Mouse (Mus musculus) frontal cortex, adult (tissue): ENCODE measurements around the gene Rubcn.
"Not testable (repeated sequence)": the region's sequence is repeated elsewhere in the genome, so short reads cannot be mapped to it uniquely, and the experiment has no call there.

Experiments used
- ATAC-seq: cut with Nextera tagmentation; 2 replicates; pipeline ENCODE4 v1.9.2; 2017; ENCODE audit warnings: mild to moderate bottlenecking, moderate library complexity, mixed read lengths; ENCODE audit not compliant: low TSS enrichment

The Rubcn gene

DNA sequence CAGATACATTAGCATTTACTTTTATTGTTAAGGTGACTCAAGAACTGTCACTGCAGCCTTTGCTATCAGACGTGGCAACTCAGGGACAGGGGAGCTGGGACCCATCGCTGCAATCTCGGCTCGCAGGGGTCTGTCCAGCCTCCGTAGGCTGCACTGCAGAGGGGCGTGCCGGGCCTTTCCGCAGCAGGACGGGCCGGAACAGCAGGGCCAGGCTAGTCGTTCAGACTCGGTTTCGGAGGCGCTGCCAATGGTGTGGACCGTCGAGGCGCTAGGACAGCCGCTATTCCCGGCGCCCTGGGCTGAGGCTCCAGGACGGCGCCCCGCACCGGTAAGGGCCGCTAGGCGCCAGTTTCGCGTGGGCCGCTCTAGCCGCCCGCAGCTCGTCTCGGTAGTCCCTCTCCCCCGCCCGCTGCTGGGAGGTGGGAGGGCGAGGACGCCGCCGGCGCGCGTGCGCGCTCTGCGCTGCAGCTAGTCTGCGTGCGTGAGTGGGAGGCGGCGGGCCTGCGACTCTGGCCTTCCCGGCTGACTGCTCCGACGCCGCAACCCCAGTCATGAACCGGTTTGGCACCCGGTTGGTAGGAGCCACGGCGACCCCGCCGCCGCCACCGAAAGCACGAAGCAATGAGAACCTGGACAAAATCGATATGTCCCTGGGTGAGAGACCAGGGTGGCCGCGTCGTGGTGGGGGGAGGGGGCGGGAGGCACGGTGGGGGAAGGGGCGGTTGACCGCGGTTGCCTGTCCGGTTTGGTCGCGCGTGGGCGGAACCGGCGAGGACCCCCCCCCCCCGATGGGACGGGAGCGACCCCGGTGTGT is at the start of gene Rubcn, which contains the start of gene Fyttd1:
Gene Rubcn, minus strand, starts transcription at position 424 of the 814 bp plus-strand sequence.
Gene Fyttd1, plus strand, starts transcription at position 158 of the 814 bp plus-strand sequence.
- peak; percentile 96 for ATAC-seq

DNA sequence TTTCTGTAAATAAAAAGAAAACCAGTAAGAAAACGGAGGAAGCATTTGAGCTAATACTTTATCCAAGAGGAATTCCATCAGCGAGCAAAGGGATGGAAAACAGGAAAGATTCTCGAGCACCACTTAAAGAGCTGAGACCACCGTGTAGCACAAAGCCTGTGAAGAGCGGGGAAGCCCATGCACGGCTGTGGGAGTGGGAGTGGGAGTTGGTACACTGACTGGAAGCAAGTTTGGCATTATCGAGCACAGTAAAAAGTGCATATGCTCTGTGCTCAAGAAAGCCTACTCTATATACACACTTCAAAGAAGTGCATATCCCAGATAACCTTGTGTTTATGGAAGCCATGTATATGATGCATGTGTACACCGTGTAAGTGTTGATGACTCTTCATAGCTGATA is 49.5 kb upstream of the Rubcn start:
- ATAC-seq: peak; percentile 65; the same call in 1 of the 2 replicates

DNA sequence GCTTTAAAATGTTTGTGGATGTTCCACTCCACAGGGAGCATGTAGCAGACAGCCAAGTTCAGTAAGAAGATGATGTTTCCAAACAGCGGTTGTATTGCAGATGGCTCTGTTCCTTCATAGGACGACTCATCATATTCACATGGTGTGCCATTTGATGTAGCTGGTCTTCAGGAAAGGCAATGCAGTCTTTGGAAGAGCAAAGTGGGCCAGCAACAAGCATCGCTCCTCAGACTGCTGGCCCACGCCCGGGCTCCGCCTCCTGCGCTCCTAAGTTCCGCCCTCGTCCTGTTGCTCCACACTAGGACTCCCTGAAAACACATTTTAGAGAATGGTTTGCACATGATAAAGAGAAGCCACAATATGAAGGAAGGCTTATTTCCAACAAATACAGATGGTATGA is 49.1 kb upstream of the Rubcn start:
- peak; percentile 64; the same call in 1 of the 2 replicates for ATAC-seq

DNA sequence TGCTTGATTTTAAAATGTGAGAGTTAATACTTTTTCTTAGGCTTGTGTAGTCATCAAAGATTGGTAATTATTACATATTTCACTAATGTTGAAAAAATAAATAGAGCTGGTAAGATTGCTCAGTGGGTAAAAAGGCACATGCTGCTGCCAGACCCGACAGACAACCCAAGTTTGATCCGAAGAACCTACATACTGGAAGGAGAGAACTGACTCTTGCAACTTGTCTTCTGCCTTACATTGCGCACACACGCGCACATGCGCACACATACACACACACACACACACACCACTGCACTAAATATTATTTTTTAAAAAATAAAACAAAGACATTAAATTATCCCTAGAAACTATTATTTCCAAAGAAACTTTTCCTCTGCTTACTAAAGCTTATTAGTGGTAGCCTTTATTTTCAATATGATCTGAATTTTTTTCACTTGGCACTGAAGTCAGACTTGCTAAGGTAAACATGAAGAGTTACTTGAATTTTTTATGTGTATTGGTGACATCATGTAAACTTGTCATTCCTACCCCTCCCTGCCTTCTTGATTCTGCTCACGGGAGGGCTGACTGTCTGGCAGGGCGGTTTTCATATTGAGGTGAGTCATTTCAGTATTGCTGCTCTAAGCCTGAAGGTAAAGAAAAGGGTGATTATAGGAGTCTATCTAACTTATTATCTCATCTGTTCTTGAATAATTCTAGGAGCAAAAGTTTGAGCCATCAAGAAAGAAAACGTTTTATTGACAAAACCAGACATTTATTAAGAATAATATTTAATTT is 37.9 kb upstream of the Rubcn start:
- no peak for ATAC-seq

DNA sequence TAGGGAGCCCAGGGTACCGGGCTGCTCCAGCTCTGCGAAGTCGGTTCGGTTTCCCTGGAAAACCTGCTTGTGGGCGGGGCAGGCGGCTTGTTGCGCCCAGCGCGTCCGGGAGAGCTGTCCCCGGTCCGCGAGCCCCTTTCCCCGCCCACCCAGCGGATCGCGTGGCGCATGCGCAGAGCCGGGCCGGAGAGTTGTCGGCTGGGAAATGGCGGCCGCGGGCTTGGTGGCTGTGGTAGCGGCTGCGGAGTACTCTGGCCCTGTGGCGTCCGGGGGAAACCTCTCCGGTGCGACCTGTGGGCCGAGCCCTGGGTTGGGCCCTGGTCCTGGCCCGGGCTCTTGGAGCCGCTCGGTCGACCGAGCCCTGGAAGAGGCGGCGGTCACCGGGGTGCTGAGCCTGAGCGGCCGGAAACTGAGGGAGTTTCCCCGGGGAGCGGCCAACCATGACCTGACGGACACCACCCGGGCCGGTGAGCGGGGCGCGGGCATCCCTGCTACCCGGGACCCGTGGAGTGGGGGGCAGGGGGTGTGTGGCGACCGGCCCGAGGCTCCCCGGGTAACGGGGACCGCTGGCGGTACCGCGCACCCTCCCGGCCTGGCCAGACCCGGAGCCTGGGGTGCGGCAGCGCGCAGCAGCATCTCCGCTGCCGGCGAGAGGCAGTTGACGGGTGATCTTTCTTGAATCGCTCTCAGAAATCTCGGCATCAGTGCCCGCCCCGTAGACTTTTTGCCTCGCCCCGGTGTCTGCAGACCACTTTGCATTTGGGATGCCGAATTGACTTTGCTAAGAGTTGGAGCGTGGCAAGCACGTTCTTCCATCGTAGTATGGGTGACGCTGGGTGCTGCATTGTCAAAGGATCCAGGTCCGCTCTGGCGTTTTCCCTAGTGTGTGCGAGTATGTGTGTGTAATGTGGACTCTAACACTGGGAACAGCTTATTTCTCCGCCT is 36.6 kb upstream of the Rubcn start, which contains the start of gene Lrch3:
Gene Lrch3, plus strand, starts transcription at position 164 of the 945 bp plus-strand sequence.
- peak; percentile 93 for ATAC-seq

DNA sequence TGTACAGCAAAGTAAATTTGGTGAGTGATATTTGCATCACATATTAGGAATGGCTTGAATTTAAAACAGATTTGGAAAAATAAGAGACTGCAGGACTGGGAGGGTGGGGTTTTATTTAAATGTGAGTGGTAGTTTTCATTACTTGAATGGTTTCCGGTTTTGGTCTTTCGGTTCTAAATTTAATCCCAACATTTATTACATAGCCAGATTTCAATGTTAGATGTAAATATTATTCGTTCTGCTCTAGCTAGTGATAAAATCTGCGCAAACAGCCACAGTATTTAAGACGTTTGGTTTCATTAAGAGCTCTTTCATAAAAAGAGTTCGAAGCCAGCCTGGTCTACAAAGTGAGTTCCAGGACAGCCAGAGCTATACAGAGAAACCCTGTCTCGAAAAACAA is 35.6 kb upstream of the Rubcn start:
- no peak for ATAC-seq

DNA sequence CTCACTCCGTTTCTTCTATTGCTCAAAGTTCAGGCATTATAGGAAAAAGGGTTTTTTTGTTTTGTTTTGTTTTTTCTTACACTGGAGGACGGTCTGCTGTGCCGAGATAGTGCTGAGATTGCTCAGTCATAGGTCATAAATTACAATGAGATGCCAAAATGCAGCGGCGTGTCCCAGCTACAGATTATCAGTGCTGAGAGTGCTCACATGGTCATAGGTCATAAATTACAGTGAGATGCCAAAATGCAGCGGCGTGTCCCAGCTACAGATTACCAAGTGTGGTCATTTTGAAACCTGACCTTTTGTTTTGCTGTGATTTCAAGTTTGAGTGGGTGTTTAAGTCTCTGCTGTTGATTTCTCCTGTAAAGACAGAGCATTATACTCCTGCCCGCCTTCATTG is 29.2 kb upstream of the Rubcn start:
- no peak for ATAC-seq

DNA sequence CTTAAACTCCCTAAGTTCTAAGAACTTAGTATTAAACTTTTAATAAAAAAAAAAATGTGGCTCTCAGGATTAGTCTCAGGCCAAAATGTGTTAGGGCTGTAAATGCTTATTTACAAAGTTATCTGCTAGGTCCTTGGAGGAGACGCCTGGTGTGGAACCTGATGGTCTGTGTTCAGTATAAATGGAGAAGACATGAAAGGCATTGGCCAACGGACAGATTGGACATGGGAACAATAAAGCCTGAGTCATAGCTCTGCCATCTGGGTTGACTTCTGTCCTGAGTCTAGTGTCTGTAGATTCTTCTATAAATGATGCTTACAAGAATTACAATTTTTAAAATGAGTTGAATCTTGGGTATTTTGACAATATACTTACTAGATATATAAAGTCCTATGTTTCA is 28.6 kb upstream of the Rubcn start:
- no peak for ATAC-seq

DNA sequence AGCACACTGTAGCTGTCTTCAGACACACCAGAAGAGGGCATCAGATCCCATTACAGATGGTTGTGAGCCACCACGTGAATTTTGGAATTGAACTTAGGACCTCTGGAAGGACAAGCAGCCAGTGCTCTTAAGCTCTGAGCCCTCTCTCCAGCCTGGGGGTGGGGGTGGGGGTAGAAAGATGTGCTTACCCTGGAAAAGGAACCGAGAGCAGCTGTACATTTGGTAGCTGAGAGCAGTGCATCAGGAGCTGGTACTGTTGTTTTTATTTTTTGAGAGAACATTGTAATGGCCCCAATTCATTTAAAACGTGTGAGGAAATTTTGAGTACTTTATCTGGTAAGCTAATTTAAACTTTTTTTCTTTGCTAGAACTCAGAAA is 24.5 kb upstream of the Rubcn start:
- no peak for ATAC-seq

DNA sequence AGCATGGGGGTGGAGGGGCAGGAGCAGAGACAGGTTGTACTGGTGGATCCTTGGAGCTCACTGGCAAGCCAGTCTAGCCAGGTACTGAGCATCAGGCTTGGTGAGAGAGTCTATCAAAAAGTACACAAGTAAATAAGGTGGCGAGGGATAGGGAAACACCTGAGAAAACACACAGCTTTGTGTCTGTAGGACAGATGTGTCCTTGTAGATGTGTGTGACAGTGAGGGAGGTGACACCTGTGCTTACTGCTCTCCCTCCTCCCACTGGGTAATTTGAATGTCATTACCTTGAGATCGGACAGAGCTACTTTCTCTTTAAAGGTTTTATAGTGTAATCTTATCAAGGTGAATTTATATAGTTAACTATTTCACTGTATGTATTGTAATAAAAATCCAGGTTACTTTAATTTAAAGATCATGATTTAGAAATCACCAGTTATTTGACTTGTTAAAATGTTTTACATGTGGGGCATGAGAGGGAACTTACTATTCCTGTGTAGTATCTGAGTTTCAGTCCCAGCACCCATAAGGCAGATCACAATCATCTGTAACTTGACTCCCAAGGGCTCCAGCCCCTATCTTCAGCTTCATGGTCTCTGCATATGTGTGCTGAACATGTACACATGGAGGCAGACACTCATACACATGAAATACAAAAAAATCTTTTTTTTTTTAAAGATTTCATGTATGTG is 23.9 kb upstream of the Rubcn start:
- ATAC-seq: no peak

DNA sequence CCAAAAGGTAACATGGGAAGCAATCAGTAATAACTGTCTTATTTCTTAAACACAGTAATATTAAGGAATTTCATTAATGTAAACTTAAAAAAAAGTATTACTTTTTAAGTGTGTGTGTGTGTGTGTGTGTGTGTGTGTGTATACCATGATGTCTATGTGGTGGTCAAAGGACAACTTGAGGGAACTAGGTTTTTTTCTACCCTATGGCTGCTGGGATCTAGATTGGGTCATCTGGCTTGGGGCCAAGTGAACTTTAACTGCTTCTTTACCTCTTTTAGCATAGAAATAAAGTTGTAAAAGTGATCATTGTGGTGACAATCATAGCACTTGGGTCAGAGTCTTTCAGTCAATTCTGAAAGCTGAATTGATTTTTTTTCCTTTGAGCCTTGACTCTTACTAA is 18.6 kb upstream of the Rubcn start:
- no peak for ATAC-seq

DNA sequence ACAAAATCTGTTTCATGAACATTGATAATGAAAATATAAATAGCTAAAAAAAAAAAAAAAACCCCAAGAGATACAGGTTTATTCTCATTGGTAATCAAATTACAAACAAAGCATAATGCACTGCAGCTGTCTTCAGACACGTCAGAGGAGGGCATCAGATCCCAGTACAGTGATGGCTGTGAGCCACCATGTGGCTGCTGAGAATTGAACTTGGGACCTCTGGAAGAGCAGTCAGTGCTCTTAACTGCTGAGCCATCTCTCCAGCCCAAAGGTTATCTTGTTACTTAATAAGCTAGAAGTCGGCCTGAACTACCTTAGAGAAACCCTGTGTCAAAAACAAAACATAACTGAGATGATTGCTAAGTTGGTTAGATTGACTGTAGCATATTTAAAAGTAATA is 12.3 kb upstream of the Rubcn start:
- ATAC-seq: no peak

DNA sequence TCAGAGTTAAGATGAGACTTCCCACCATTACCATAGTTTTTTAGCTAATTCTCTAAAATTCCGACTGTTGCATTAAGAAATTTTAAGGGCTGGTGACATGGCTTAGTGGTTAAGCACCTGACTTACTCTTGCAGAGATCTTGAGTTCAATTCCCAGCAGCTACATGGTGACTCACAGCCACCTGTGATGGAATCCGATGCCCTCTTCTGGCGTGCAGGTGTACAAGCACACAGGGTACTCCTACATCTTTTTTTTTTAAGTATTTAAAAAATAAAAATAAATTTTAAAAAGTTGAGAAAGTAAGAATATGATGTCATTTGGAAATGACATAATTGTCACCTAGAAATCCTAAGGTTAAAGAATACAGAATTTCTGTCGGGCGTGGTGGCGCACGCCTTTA is 10.4 kb upstream of the Rubcn start:
- ATAC-seq: no peak

DNA sequence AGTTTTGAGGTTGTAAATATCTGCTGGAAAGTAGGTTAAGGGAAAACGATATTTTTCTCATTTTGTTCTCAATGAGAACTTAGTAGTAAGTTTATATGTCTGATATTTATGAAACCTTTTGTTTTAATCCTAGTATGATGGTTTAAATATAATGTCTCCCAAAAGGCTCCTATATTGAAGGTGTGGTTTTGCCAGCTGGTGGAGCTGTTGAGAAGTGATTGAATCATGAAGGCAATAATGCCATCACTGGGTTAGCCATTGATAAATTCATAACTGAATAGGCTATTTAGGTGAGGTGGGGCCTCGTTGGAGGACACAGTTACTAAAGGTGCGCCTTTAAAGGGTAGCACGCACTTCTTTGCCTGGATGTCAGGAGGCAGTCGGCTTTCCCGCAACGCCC is 4.0 kb upstream of the Rubcn start:
- ATAC-seq: no peak

DNA sequence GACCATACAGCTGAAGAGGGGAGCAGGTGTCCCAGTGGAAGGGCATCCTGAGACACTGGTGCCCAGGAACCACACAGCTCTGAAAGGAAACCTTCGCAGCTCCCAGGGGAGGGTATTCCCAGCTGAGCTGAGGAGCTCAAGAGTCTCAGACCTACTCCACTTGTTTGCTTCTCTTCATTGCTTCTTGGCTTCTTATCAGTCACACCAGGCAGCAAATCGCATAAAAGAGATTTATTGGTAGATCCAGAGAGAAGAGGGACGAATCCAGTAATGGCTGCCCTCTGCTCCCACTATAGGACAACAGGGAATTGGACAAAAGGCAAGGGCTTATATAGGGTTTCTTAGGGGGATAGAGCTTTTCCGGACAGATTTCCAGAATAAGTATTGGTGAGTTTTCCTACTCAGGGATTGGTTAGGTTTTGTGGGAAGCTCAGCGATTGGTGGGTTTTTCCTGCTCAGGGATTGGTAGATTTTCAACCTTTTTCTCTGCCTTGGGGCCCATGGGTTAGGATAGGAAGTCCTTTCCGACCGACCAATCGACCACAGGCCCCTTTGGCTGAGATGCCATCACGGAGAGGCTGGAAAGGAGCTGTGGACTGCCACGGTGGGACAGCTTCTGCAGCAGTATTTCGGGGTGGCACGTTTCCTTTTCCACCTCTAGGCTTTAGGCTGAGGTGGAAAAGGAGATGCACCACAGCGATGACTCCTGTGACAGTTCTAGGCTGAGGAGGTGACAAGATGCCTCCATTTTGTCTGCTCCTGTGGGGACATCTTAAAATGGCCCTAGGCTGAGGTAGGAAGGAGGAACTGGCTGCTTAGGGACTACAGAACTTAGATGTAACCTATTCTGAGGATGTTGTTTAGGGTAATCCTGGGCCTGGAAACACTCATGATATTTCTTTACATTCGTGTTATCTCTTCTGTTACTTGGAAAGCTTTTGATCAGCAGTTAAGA is 1.7 kb upstream of the Rubcn start:
- no peak for ATAC-seq

DNA sequence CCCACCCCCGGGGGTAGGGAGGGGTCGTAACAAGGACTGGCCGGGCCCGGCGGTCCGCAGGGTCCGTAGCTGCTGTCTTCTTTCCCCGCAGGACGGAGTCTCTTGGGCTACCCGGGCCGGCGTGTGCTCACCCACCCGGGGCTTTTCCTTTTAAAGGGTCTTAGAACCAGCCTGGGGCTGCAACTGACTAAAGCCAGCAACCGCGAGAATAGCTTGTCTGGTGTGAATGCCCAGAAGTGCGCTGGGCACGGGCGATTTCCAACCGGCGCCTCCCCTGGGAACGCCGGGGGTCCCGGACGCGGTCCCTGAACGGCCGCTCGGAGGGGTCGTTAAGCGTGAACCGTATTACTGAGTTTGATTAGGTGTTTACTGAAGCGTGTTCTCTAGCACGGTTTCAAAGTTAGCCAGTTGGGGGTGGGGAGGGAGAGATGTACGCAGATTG is 612 bp upstream of the Rubcn start:
- ATAC-seq: no peak

DNA sequence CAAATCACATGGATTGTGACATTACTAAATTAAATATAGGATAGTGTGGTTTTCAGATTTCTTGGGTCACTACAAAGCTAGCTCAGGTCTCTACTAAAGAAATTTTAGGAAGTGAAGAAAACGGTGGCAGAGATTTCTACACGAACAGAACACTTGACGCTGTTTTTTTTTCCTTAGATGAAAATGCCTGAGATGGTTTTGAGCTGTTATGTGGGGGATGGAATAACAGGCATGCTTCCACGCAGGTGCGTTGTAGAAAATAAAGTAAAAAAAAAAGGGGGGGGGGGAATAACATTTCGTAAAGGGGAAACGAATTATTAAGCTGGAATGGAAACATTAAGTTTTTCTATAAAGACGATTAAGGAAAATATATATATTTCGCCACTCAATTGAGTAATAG is 735 bp downstream of the Rubcn start:
- ATAC-seq: no peak

DNA sequence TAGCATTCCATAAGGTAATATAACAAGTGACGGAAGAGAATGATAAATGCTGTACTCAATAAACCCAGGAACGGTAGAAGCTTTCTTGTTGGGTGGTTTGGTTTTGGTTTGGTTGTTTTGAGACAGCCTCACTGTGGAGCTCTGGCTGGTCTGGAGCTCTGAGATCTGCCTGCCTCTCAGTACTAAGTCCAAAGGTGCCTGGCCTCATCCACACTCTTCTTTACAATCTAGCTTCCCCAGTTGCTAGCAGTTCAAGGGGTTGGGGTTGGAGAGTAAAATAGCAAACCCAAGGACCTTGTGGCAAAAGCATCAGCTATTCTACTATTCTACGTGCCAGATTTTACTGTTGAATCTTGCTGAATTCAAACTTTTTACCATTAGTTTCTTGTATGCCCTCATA is 1.7 kb downstream of the Rubcn start:
- no peak for ATAC-seq

DNA sequence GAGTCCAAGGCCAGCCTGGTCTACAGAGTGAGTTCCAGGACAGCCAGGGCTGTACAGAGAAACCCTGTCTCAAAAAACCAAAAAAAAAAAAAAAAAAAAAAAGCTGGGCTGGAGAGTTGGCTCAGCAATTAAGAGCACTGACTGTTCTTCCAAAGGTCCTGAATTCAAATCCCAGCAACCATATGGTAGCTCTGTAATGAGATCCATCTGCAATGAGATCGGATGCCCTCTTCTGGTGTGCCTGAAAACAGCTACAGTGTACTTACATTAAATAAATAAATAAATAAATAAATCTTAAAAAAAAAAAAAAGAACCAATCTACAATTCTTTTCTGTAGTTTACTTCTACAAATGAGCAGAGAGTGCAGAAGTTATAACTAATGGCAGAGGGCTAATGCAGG is 2.3 kb downstream of the Rubcn start:
- ATAC-seq: not testable (repeated sequence)

DNA sequence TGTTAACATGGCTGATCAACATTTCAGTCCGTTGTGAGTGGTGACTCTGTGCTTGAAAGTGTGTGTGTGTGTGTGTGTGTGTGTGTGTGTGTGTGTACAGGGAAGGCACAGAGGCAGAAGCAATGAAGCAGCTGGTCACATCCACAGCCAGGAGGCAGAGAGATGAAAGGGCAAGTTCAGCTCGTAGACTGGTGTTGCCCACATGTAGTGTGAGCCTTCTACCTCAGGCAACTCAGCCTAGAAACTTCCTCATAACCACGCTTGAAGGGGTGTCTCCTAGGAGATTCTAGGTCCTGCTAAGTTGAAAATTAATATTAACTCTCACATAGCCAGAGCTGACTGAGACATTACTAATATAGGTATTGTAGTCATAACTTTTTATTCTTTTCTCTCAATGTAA is 4.2 kb downstream of the Rubcn start:
- ATAC-seq: no peak
